Mouse (Mus musculus): ENCODE measurements at regions not wholly inside any gene's neighbourhood (a gene's known extent, or its start where the extent isn't known, plus 50 kb on each side); places are given as distances from the start of the nearest gene placed in this dataset.

- no peak for TF ChIP-seq CTCF (IDR thresholded peaks at IDR 0.05)
- DNase-seq (ENCODE audit: extremely low spot score in 1 of 2, low spot score in 2 of 2): no peak
- no peak overlapping the region for H3K27ac ChIP-seq
- intact Hi-C loops (cut with DNase I): no loop called here
- no peak overlapping the region for H3K4me3 ChIP-seq
Observed at GRCm38 (mm10) chr2:81023620-81024019, 406.6 kb downstream of the Nup35 start.

Data from left cerebral cortex, adult 2 months (tissue).